Mouse (Mus musculus): ENCODE measurements around the gene Ppp1r16b. TPM values are rescaled to one million over a fixed set of nuclear protein-coding genes. Genes with fewer than 3 reads are reported as not detected.

The Ppp1r16b gene
- polyA plus RNA-seq, 1 experiment = 55.8 TPM

GRCm38 (mm10) chr2:158776716-158777115 is 111.5 kb downstream of the Ppp1r16b start:
- no peaks in the 10 kb centered on the region for H3K27me3 ChIP-seq (ENCODE audit: control insufficient read depth, insufficient read depth, low read length)
- no peak for DNase-seq
- no peak overlapping the region for H3K4me3 ChIP-seq (ENCODE audit: control insufficient read depth, insufficient read depth, low read length)
- H3K27ac ChIP-seq (ENCODE audit: control insufficient read depth, insufficient read depth, low read length) = no peak overlapping the region
- TF ChIP-seq POLR2A (IDR thresholded peaks at IDR 0.05; ENCODE audit: control insufficient read depth, extremely low read depth, insufficient read depth, low read length, poor library complexity) (no peak), CTCF (IDR thresholded peaks at IDR 0.05; ENCODE audit: borderline replicate concordance, control insufficient read depth, extremely low read depth, insufficient read depth, low read length, poor library complexity) (no peak)
- H3K36me3 ChIP-seq (ENCODE audit: control insufficient read depth, insufficient read depth, low read length) = peaks cover 21% of the 10 kb centered on the region
- whole genome bisulfite sequencing = 90% methylated on average over 4 of the region's 4 CpGs
- 0 out of 2 replicates have a peak, but pooled peaks cover 3% of the 10 kb centered on the region for H3K4me1 ChIP-seq (replicated peaks; ENCODE audit: control insufficient read depth, insufficient read depth, low read length)

DNA sequence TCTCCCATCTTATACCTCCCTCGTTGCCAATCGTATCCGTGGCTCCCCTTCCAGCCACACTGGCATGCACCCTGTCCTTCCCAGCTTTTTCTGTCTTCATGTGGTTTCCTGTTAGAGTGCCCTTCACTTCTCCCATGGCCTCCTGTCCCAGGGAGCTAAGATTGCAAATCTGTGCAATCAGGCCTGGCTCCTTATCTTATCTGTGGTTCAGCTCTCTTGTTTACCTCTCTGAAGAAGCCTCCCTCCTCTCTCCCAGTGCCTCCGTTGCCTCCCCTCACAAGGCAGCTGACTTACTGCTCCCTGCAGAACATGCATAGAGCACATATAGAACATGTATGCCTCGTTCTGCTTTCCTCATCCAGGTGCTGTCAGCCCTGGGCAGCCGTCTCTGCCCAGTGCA is 112.3 kb downstream of the Ppp1r16b start:
- WGBS = 79% methylated on average over 6 of the region's 6 CpGs
- Histone ChIP-seq H3K4me3 (ENCODE audit: control insufficient read depth, insufficient read depth, low read length) (no peak overlapping the region), H3K4me1 (replicated peaks; ENCODE audit: control insufficient read depth, insufficient read depth, low read length) (0 out of 2 replicates have a peak, but pooled peaks cover 3% of the 10 kb centered on the region), H3K27me3 (ENCODE audit: control insufficient read depth, insufficient read depth, low read length) (no peaks in the 10 kb centered on the region), H3K36me3 (ENCODE audit: control insufficient read depth, insufficient read depth, low read length) (peaks cover 24% of the 10 kb centered on the region), H3K27ac (ENCODE audit: control insufficient read depth, insufficient read depth, low read length) (no peak overlapping the region)
- TF ChIP-seq POLR2A (IDR thresholded peaks at IDR 0.05; ENCODE audit: control insufficient read depth, extremely low read depth, insufficient read depth, low read length, poor library complexity) (no peak), CTCF (IDR thresholded peaks at IDR 0.05; ENCODE audit: borderline replicate concordance, control insufficient read depth, extremely low read depth, insufficient read depth, low read length, poor library complexity) (no peak)
- DNase-seq = no peak

DNA sequence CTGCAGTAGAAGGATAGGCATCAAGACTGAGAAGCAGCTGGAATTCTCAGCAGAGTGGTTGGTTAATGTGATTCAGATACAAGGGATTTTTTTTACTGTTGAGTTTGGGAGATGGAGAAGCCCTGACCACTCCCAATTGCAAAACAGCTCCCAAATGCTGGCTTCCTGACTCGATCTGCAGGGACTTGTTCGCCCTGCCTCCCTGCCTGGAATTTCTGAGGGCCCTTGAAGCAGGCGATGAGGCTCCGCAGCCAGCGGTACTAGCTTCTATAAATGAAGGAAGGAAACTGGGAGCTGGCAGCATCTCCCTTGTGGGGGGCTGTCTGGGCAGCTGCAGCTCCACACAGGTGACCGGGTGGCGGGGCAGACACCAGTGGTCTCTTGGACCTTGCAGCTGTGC is 113.2 kb downstream of the Ppp1r16b start:
- Histone ChIP-seq H3K4me3 (ENCODE audit: control insufficient read depth, insufficient read depth, low read length) (no peak overlapping the region), H3K36me3 (ENCODE audit: control insufficient read depth, insufficient read depth, low read length) (peaks cover 31% of the 10 kb centered on the region), H3K4me1 (replicated peaks; ENCODE audit: control insufficient read depth, insufficient read depth, low read length) (0 out of 2 replicates have a peak, but pooled peaks cover 3% of the 10 kb centered on the region), H3K27me3 (ENCODE audit: control insufficient read depth, insufficient read depth, low read length) (no peaks in the 10 kb centered on the region), H3K27ac (ENCODE audit: control insufficient read depth, insufficient read depth, low read length) (no peak overlapping the region)
- 92% methylated on average over 7 of the region's 7 CpGs for WGBS
- TF ChIP-seq CTCF (IDR thresholded peaks at IDR 0.05; ENCODE audit: borderline replicate concordance, control insufficient read depth, extremely low read depth, insufficient read depth, low read length, poor library complexity) = no peak
- TF ChIP-seq POLR2A (IDR thresholded peaks at IDR 0.05; ENCODE audit: control insufficient read depth, extremely low read depth, insufficient read depth, low read length, poor library complexity) = no peak
- DNase-seq = no peak

GRCm38 (mm10) chr2:158781126-158781525 is 115.9 kb downstream of the Ppp1r16b start:
- Histone ChIP-seq H3K4me1 (replicated peaks; ENCODE audit: control insufficient read depth, insufficient read depth, low read length) (0 out of 2 replicates have a peak, but pooled peaks cover 3% of the 10 kb centered on the region), H3K27me3 (ENCODE audit: control insufficient read depth, insufficient read depth, low read length) (no peaks in the 10 kb centered on the region), H3K4me3 (ENCODE audit: control insufficient read depth, insufficient read depth, low read length) (no peak overlapping the region), H3K36me3 (ENCODE audit: control insufficient read depth, insufficient read depth, low read length) (peaks cover 41% of the 10 kb centered on the region), H3K27ac (ENCODE audit: control insufficient read depth, insufficient read depth, low read length) (no peak overlapping the region)
- WGBS = 97% methylated on average over 7 of the region's 7 CpGs
- no peak for DNase-seq
- TF ChIP-seq POLR2A (IDR thresholded peaks at IDR 0.05; ENCODE audit: control insufficient read depth, extremely low read depth, insufficient read depth, low read length, poor library complexity) = no peak
- no peak for TF ChIP-seq CTCF (IDR thresholded peaks at IDR 0.05; ENCODE audit: borderline replicate concordance, control insufficient read depth, extremely low read depth, insufficient read depth, low read length, poor library complexity)

- Histone ChIP-seq H3K4me3 (ENCODE audit: control insufficient read depth, insufficient read depth, low read length) (no peak overlapping the region), H3K36me3 (ENCODE audit: control insufficient read depth, insufficient read depth, low read length) (peaks cover 24% of the 10 kb centered on the region; the same call in 1 of the 2 replicates), H3K4me1 (replicated peaks; ENCODE audit: control insufficient read depth, insufficient read depth, low read length) (no peaks in the 10 kb centered on the region), H3K27ac (ENCODE audit: control insufficient read depth, insufficient read depth, low read length) (no peak overlapping the region), H3K27me3 (ENCODE audit: control insufficient read depth, insufficient read depth, low read length) (no peaks in the 10 kb centered on the region)
- WGBS = 94% methylated on average over 14 of the region's 14 CpGs
- TF ChIP-seq POLR2A (IDR thresholded peaks at IDR 0.05; ENCODE audit: control insufficient read depth, extremely low read depth, insufficient read depth, low read length, poor library complexity) (no peak), CTCF (IDR thresholded peaks at IDR 0.05; ENCODE audit: borderline replicate concordance, control insufficient read depth, extremely low read depth, insufficient read depth, low read length, poor library complexity) (no peak)
- DNase-seq = no peak
Measured at GRCm38 (mm10) chr2:158786927-158787795, 122.0 kb downstream of the Ppp1r16b start.

- TF ChIP-seq CTCF (IDR thresholded peaks at IDR 0.05; ENCODE audit: borderline replicate concordance, control insufficient read depth, extremely low read depth, insufficient read depth, low read length, poor library complexity) (no peak), POLR2A (IDR thresholded peaks at IDR 0.05; ENCODE audit: control insufficient read depth, extremely low read depth, insufficient read depth, low read length, poor library complexity) (no peak)
- peak within 1 kb of the TSS; percentile 26; the same call in 1 of the 2 replicates for H3K27ac ChIP-seq (ENCODE audit: control insufficient read depth, insufficient read depth, low read length)
- peak; percentile 93 for DNase-seq
- H3K4me3 ChIP-seq (ENCODE audit: control insufficient read depth, insufficient read depth, low read length) = peak within 1 kb of the TSS; percentile 84
- WGBS = under 1% methylated on average over 33 of the region's 33 CpGs
- peaks cover 9% of the 10 kb centered on the region for H3K4me1 ChIP-seq (replicated peaks; ENCODE audit: control insufficient read depth, insufficient read depth, low read length)
- no peaks in the 10 kb centered on the region for H3K36me3 ChIP-seq (ENCODE audit: control insufficient read depth, insufficient read depth, low read length)
- no peaks in the 10 kb centered on the region for H3K27me3 ChIP-seq (ENCODE audit: control insufficient read depth, insufficient read depth, low read length)
Measured at GRCm38 (mm10) chr2:158794494-158795004, 129.4 kb downstream of the Ppp1r16b start, which contains the start of gene Dhx35. TSS of gene Dhx35 (plus strand) at chr2:158794807.
